Mouse (Mus musculus): ENCODE measurements around the gene Gm20695. TPM values are rescaled to one million over a fixed set of nuclear protein-coding genes. Genes with fewer than 3 reads are reported as not detected.

Gene Gm20695
- 1.7 and 2.0 TPM in 2 replicates for polyA plus RNA-seq (2014; fragmentation: Nextera tagmentation; extraction: Ambion mirVana)

DNA sequence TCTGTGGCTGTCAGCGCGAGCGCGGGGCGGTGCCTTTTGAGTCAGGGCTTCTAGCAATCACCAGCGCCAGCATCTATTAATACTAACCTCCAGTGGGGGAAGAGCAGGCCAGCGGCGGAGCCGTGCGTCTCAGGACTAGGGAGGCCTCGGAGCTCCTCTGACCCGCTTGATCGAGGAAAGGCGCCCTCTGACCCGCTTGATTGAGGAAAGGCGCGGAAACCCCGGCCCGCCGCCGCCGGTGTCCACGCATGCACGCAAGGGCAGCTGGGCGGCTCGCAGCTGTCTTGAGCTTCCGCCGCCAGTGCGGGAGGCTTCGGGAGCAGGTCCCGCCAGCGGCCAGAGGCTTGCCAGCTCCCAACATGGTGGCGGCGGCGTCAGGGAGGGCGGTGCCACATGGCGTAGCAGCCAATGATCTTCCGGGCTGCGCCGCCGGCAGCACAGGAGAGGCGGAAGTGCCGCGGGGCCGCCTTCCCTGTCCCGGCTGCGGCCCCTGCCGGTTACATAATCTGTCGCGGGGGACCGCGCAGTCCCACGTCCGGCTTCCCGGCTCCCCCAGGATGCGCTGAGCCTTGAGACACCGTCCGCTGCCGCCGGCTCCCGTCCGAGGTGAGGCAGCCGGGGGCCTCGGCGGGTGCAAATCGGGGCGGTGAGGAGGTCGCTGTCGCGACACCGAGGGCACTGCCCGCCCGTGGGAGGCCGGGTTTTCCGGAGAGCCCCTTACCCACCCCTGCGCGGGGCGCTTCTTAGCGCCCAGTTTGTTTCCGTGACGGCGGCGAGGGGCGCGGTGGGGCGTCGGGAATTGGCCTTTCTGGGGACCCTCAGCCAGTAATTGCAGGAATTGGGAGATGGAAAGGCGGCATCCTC, at the start of gene Gm20695, which contains the start of gene Zfp597:
Gene Gm20695, plus strand, starts transcription at position 448 of the 864 bp plus-strand sequence.
Gene Zfp597, minus strand, starts transcription at position 361 of the 864 bp plus-strand sequence.
- H3K9me3 ChIP-seq (ENCODE audit: control insufficient read depth, low read length) = no peaks in the 10 kb centered on the region
- WGBS = under 1% methylated on average over 80 of the region's 88 CpGs
- peaks cover 18% of the 10 kb centered on the region; the same call in 1 of the 2 replicates for H3K36me3 ChIP-seq (ENCODE audit: control insufficient read depth, insufficient read depth, low read length)
- no peaks in the 10 kb centered on the region for H3K27me3 ChIP-seq (ENCODE audit: control insufficient read depth, insufficient read depth, low read length)
- H3K9ac ChIP-seq (ENCODE audit: low read length) = peak within 1 kb of the TSS; percentile 92
- peak within 1 kb of the TSS; percentile 78 for H3K4me2 ChIP-seq (ENCODE audit: low read length)
- H3K27ac ChIP-seq (replicated peaks in 1 of 2; ENCODE audit: control insufficient read depth in 1 of 2, insufficient read depth in 1 of 2, low read depth in 2 of 2, low read length in 2 of 2) = peak within 1 kb of the TSS; percentile 92 to 93
- ATAC-seq (ENCODE audit: insufficient number of reproducible peaks, insufficient read depth, low FRiP score, low read depth) = peak; percentile 99
- peak within 1 kb of the TSS; percentile 84 to 90 for H3K4me3 ChIP-seq (ENCODE audit: control insufficient read depth in 1 of 2, insufficient read depth in 1 of 2, low read depth in 1 of 2, low read length in 2 of 2)
- peaks cover 3 to 11% of the 10 kb centered on the region in 2 experiments; a peak in 3 of 4 replicates for H3K4me1 ChIP-seq (ENCODE audit: control insufficient read depth in 2 of 2, insufficient read depth in 2 of 2, low read length in 2 of 2)

DNA sequence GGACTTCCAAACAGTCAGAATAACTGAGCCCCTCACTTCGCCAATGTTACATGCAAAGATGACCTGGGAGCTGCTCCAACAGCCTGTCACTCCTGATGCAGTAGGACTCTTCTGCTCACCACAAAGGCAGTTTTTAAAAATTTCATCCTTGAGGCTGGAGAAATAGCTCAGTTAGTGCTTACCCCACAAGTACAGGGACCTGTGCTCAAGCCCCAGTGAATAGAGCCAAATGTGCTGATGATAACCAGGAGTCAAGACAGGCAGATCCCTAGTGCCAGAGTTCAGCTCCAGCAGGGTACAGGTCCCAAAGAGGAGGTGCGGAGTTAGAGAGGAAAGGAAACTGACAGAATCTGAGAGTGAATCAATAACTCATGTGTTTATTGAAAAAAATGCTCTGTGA, 49.0 kb upstream of the Gm20695 start:
- WGBS = 73% methylated on average over 2 of the region's 2 CpGs

DNA sequence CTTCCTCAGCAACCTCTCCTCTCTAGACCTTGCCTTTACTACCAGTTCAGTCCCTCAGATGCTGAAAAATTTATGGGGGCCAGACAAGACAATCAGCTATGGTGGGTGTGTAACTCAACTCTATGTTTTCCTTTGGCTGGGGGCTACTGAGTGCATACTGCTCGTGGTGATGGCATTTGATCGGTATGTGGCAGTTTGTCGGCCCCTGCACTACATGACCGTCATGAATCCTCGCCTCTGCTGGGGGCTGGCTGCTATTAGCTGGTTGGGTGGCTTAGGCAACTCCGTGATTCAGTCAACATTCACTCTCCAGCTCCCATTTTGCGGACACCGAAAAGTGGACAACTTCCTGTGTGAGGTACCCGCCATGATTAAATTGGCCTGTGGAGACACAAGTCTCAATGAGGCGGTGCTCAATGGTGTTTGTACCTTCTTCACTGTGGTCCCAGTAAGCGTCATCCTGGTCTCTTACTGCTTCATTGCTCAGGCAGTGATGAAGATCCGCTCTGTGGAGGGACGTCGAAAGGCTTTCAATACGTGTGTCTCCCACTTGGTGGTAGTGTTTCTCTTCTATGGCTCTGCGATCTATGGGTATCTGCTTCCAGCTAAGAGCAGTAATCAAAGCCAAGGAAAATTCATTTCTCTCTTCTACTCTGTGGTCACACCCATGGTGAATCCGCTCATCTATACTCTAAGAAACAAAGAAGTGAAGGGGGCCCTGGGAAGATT, 45.1 kb upstream of the Gm20695 start:
- H3K9me3 ChIP-seq (ENCODE audit: control insufficient read depth, low read length) = no peaks in the 10 kb centered on the region
- no peaks in the 10 kb centered on the region for H3K36me3 ChIP-seq (ENCODE audit: control insufficient read depth, insufficient read depth, low read length)
- H3K4me3 ChIP-seq (ENCODE audit: control insufficient read depth in 1 of 2, insufficient read depth in 1 of 2, low read depth in 1 of 2, low read length in 2 of 2) = no peak overlapping the region
- no peaks in the 10 kb centered on the region for H3K4me1 ChIP-seq (ENCODE audit: control insufficient read depth in 2 of 2, insufficient read depth in 2 of 2, low read length in 2 of 2)
- 44% methylated on average over 17 of the region's 17 CpGs for WGBS
- H3K9ac ChIP-seq (ENCODE audit: low read length) = no peak overlapping the region
- H3K27me3 ChIP-seq (ENCODE audit: control insufficient read depth, insufficient read depth, low read length) = no peaks in the 10 kb centered on the region
- H3K27ac ChIP-seq (replicated peaks in 1 of 2; ENCODE audit: control insufficient read depth in 1 of 2, insufficient read depth in 1 of 2, low read depth in 2 of 2, low read length in 2 of 2) = no peak overlapping the region
- ATAC-seq (ENCODE audit: insufficient number of reproducible peaks, insufficient read depth, low FRiP score, low read depth) = no peak
- H3K4me2 ChIP-seq (ENCODE audit: low read length) = no peak overlapping the region

More for the DNA sequence above, 49.0 kb upstream of the Gm20695 start:
- no peaks in the 10 kb centered on the region for H3K9me3 ChIP-seq (ENCODE audit: control insufficient read depth, low read length)
- H3K36me3 ChIP-seq (ENCODE audit: control insufficient read depth, insufficient read depth, low read length) = no peaks in the 10 kb centered on the region
- no peak overlapping the region for H3K27ac ChIP-seq (replicated peaks in 1 of 2; ENCODE audit: control insufficient read depth in 1 of 2, insufficient read depth in 1 of 2, low read depth in 2 of 2, low read length in 2 of 2)
- no peak overlapping the region for H3K9ac ChIP-seq (ENCODE audit: low read length)
- no peaks in the 10 kb centered on the region for H3K27me3 ChIP-seq (ENCODE audit: control insufficient read depth, insufficient read depth, low read length)
- H3K4me3 ChIP-seq (ENCODE audit: control insufficient read depth in 1 of 2, insufficient read depth in 1 of 2, low read depth in 1 of 2, low read length in 2 of 2) = no peak overlapping the region
- ATAC-seq (ENCODE audit: insufficient number of reproducible peaks, insufficient read depth, low FRiP score, low read depth) = no peak
- H3K4me2 ChIP-seq (ENCODE audit: low read length) = no peak overlapping the region
- no peaks in the 10 kb centered on the region; a peak in 1 of 4 replicates for H3K4me1 ChIP-seq (ENCODE audit: control insufficient read depth in 2 of 2, insufficient read depth in 2 of 2, low read length in 2 of 2)

DNA sequence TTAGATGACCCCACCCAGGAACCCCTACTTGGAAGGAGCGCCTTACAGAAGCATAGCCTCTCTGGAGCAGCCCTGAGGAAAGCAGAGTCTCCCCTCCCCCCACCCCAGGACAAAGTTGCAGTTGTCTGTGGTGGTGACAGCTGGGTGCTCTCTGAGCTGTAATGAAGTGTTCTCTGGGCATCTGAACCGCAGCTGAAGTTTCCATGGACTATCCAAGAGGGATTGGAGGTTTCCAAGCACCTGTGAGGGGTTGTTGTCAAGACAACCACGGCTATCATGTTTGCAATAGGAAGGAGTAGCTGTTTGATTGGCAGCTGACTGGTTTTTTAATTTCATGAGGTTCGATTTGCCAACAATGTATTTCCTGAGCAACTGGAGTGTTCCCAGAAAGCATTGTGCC, 41.5 kb upstream of the Gm20695 start:
- WGBS = 29% methylated on average over 4 of the region's 4 CpGs
- Histone ChIP-seq H3K4me1 (ENCODE audit: control insufficient read depth in 2 of 2, insufficient read depth in 2 of 2, low read length in 2 of 2) (peaks cover 6% of the 10 kb centered on the region in 2 experiments; a peak in 3 of 4 replicates), H3K4me2 (ENCODE audit: low read length) (no peak overlapping the region), H3K9ac (ENCODE audit: low read length) (no peak overlapping the region), H3K27ac (replicated peaks in 1 of 2; ENCODE audit: control insufficient read depth in 1 of 2, insufficient read depth in 1 of 2, low read depth in 2 of 2, low read length in 2 of 2) (no peak overlapping the region), H3K27me3 (ENCODE audit: control insufficient read depth, insufficient read depth, low read length) (no peaks in the 10 kb centered on the region), H3K9me3 (ENCODE audit: control insufficient read depth, low read length) (no peaks in the 10 kb centered on the region), H3K4me3 (ENCODE audit: control insufficient read depth in 1 of 2, insufficient read depth in 1 of 2, low read depth in 1 of 2, low read length in 2 of 2) (no peak overlapping the region), H3K36me3 (ENCODE audit: control insufficient read depth, insufficient read depth, low read length) (no peaks in the 10 kb centered on the region)
- ATAC-seq (ENCODE audit: insufficient number of reproducible peaks, insufficient read depth, low FRiP score, low read depth) = no peak

DNA sequence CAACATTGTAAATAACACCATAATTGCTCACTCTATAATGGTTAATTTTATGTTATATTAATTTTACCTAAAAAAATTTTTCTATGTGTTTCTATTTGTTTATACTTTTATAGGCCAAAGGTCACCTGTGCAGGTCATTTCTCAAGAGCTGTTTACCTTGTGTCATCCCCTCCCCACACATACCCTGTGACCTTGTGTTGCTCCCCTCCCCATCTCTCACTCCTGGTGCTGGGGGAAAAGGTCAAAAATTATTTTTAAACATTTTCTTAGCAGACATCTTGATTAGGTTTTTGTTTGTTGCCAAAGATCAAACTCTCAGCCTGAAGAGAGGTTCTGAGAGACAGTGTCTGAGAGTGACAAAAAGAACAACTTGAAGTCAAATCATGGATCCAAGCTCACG, 40.7 kb upstream of the Gm20695 start:
- no peak overlapping the region for H3K9ac ChIP-seq (ENCODE audit: low read length)
- no peak overlapping the region for H3K27ac ChIP-seq (replicated peaks in 1 of 2; ENCODE audit: control insufficient read depth in 1 of 2, insufficient read depth in 1 of 2, low read depth in 2 of 2, low read length in 2 of 2)
- H3K9me3 ChIP-seq (ENCODE audit: control insufficient read depth, low read length) = no peaks in the 10 kb centered on the region
- no peaks in the 10 kb centered on the region for H3K27me3 ChIP-seq (ENCODE audit: control insufficient read depth, insufficient read depth, low read length)
- peaks cover 6 to 7% of the 10 kb centered on the region in 2 experiments; a peak in 3 of 4 replicates for H3K4me1 ChIP-seq (ENCODE audit: control insufficient read depth in 2 of 2, insufficient read depth in 2 of 2, low read length in 2 of 2)
- 73% methylated on average over 1 of the region's 1 CpGs for WGBS
- no peak overlapping the region for H3K4me3 ChIP-seq (ENCODE audit: control insufficient read depth in 1 of 2, insufficient read depth in 1 of 2, low read depth in 1 of 2, low read length in 2 of 2)
- ATAC-seq (ENCODE audit: insufficient number of reproducible peaks, insufficient read depth, low FRiP score, low read depth) = no peak
- H3K36me3 ChIP-seq (ENCODE audit: control insufficient read depth, insufficient read depth, low read length) = no peaks in the 10 kb centered on the region
- no peak overlapping the region for H3K4me2 ChIP-seq (ENCODE audit: low read length)

DNA sequence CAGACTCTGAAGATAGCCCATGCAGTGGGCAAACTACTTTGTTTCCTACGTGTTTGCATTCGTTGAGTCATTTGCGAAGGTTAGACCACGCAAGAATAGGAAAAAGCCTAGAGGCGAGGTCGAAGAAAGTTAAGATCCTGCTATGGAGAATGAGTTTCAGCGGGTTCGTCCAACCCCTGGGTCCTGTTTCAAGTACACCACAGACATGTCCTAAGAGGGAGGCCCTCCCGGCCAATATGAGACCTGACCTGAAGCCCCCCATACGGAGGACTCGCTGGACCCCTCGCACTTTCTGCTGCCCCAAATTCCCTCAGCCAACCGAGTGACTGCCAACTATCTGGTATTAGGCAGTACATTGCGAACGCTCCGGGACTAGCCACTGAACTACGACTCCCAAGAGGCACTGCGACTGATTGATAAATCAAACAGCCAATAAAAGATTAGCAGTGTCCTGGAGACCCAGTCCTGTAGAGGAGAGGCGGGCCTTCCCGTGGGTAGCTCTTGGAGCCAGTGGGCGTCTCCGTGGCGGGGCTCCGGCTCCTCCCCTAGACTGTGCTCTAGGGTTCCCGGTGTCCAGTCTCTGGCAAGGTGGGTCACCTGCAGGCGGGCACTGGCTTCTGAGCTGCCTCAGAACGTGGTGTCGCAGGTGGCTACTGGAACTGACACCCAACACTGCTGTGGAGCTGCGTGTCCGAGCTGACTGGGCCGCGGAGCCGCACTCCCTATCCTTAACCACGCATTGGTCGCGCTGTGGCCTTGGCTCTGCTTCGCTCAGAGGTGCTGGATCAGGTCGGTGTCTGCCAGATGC, 37.5 kb upstream of the Gm20695 start, which contains the start of gene Zfp174:
Gene Zfp174, plus strand, starts transcription at position 558 of the 808 bp plus-strand sequence.
- Histone ChIP-seq H3K36me3 (ENCODE audit: control insufficient read depth, insufficient read depth, low read length) (no peaks in the 10 kb centered on the region), H3K4me3 (ENCODE audit: control insufficient read depth in 1 of 2, insufficient read depth in 1 of 2, low read depth in 1 of 2, low read length in 2 of 2) (peak within 1 kb of the TSS; percentile 74 to 84), H3K4me2 (ENCODE audit: low read length) (peak within 1 kb of the TSS; percentile 83), H3K27me3 (ENCODE audit: control insufficient read depth, insufficient read depth, low read length) (no peaks in the 10 kb centered on the region), H3K9me3 (ENCODE audit: control insufficient read depth, low read length) (no peaks in the 10 kb centered on the region), H3K4me1 (ENCODE audit: control insufficient read depth in 2 of 2, insufficient read depth in 2 of 2, low read length in 2 of 2) (peaks cover 6 to 7% of the 10 kb centered on the region in 2 experiments; a peak in 3 of 4 replicates), H3K9ac (ENCODE audit: low read length) (peak within 1 kb of the TSS; percentile 84), H3K27ac (replicated peaks in 1 of 2; ENCODE audit: control insufficient read depth in 1 of 2, insufficient read depth in 1 of 2, low read depth in 2 of 2, low read length in 2 of 2) (no peak within 1 kb of the TSS)
- WGBS = 2% methylated on average over 38 of the region's 38 CpGs
- ATAC-seq (ENCODE audit: insufficient number of reproducible peaks, insufficient read depth, low FRiP score, low read depth) = peak; percentile 98

DNA sequence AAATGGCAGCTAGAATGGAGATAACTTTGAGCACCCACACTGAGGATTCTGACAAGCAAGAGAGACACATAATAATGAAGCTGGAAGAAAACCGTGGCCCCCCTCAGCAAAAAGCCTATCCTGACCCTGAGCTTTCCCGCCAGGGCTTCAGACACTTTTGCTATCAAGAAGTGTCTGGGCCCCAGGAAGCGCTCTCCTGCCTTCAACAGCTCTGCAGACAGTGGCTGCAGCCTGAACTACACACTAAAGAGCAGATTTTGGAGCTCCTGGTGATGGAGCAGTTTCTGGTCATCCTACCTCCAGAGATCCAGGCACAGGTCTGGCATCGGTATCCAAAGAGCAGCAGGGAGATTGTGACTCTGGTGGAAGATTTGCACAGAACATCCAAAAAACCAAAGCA, 36.6 kb upstream of the Gm20695 start:
- peak overlapping the region; percentile 84; the same call in 1 of the 2 replicates for H3K9ac ChIP-seq (ENCODE audit: low read length)
- peak overlapping the region in 1 of 2 experiments; percentile 74; a peak in 3 of 4 replicates for H3K4me3 ChIP-seq (ENCODE audit: control insufficient read depth in 1 of 2, insufficient read depth in 1 of 2, low read depth in 1 of 2, low read length in 2 of 2)
- peak overlapping the region; percentile 83 for H3K4me2 ChIP-seq (ENCODE audit: low read length)
- peaks cover 6 to 7% of the 10 kb centered on the region in 2 experiments; a peak in 3 of 4 replicates for H3K4me1 ChIP-seq (ENCODE audit: control insufficient read depth in 2 of 2, insufficient read depth in 2 of 2, low read length in 2 of 2)
- no peaks in the 10 kb centered on the region for H3K9me3 ChIP-seq (ENCODE audit: control insufficient read depth, low read length)
- no peaks in the 10 kb centered on the region for H3K27me3 ChIP-seq (ENCODE audit: control insufficient read depth, insufficient read depth, low read length)
- WGBS = 38% methylated on average over 4 of the region's 4 CpGs
- H3K36me3 ChIP-seq (ENCODE audit: control insufficient read depth, insufficient read depth, low read length) = no peaks in the 10 kb centered on the region
- ATAC-seq (ENCODE audit: insufficient number of reproducible peaks, insufficient read depth, low FRiP score, low read depth) = no peak
- H3K27ac ChIP-seq (replicated peaks in 1 of 2; ENCODE audit: control insufficient read depth in 1 of 2, insufficient read depth in 1 of 2, low read depth in 2 of 2, low read length in 2 of 2) = no peak overlapping the region
